Mouse (Mus musculus) myocyte (in vitro differentiated cells): ENCODE results near the gene 2300002M23Rik. TPM values are rescaled to one million over a fixed set of nuclear protein-coding genes. Genes with fewer than 3 reads are reported as not detected.

Experiments
- H3K27me3 ChIP-seq: one replicate; pipeline ENCODE4 v1.6.1; 2011; ENCODE audit not compliant: control insufficient read depth, insufficient read depth, insufficient read length
- H3K36me3 ChIP-seq: one replicate; pipeline ENCODE4 v1.6.1; 2011; ENCODE audit not compliant: control insufficient read depth, insufficient read depth
- H3K4me2 ChIP-seq: one replicate; pipeline ENCODE4 v1.6.1; 2011; ENCODE audit warnings: low read depth, control low read depth
- H3K4me3 ChIP-seq: one replicate; pipeline ENCODE4 v1.5.1; 2011; ENCODE audit warnings: mild to moderate bottlenecking, control low read depth, moderate library complexity
- H3K79me2 ChIP-seq: one replicate; pipeline ENCODE4 v1.6.1; 2011; ENCODE audit not compliant: control insufficient read depth, insufficient read depth
- H3ac ChIP-seq: one replicate; pipeline ENCODE4 v1.6.1; 2011; ENCODE audit not compliant: control insufficient read depth, insufficient read length
- CEBPB ChIP-seq: IDR thresholded peaks from 2 replicates; pipeline ENCODE4 v1.6.1; 2011; ENCODE audit warnings: mild to moderate bottlenecking, moderate library complexity; ENCODE audit not compliant: poor library complexity, insufficient read depth, severe bottlenecking
- E2F4 ChIP-seq: IDR thresholded peaks from one replicate; pipeline ENCODE4 v1.6.1; 2011; ENCODE audit warnings: mild to moderate bottlenecking, control low read depth, moderate library complexity; ENCODE audit not compliant: insufficient read depth
- MAX ChIP-seq: IDR thresholded peaks from one replicate; pipeline ENCODE4 v1.6.1; 2011; ENCODE audit warnings: low read depth, mild to moderate bottlenecking, control low read depth
- MYOD1 ChIP-seq, 3 experiments: IDR thresholded peaks; one replicate each; pipeline ENCODE4 v1.6.1; 2011; ENCODE audit warnings: control low read depth in 2 of 3, low read depth in 2 of 3, mild to moderate bottlenecking in 2 of 3, moderate library complexity in 1 of 3; ENCODE audit not compliant: insufficient read length in 2 of 3, control insufficient read depth in 1 of 3
- MYOG ChIP-seq, 3 experiments: IDR thresholded peaks; one replicate each; pipeline ENCODE4 v1.6.1; 2011; ENCODE audit warnings: control low read depth in 2 of 3, low read depth in 2 of 3, mild to moderate bottlenecking in 2 of 3; ENCODE audit not compliant: insufficient read length in 2 of 3, control insufficient read depth in 1 of 3, insufficient read depth in 1 of 3
- POLR2A ChIP-seq: IDR thresholded peaks from one replicate; pipeline ENCODE4 v1.6.1; 2011; ENCODE audit warnings: low read depth, mild to moderate bottlenecking, control low read depth, moderate library complexity; ENCODE audit not compliant: insufficient read length
- POLR2AphosphoS2 ChIP-seq: IDR thresholded peaks from one replicate; pipeline ENCODE4 v1.6.1; 2011; ENCODE audit warnings: low read depth, control low read depth; ENCODE audit not compliant: insufficient read length
- REST ChIP-seq: IDR thresholded peaks from one replicate; pipeline ENCODE4 v1.6.1; 2011; ENCODE audit warnings: mild to moderate bottlenecking, control low read depth, moderate library complexity; ENCODE audit not compliant: insufficient read depth, insufficient read length
- SRF ChIP-seq: IDR thresholded peaks from one replicate; pipeline ENCODE4 v1.6.1; 2011; ENCODE audit warnings: low read depth; ENCODE audit not compliant: control insufficient read depth, insufficient read length
- TCF12 ChIP-seq: IDR thresholded peaks from one replicate; pipeline ENCODE4 v1.6.1; 2011; ENCODE audit warnings: mild to moderate bottlenecking, control low read depth; ENCODE audit not compliant: poor library complexity, insufficient read depth, severe bottlenecking
- TCF3 ChIP-seq: IDR thresholded peaks from one replicate; pipeline ENCODE4 v1.6.1; 2011; ENCODE audit warnings: low read depth, control low read depth; ENCODE audit not compliant: insufficient read length
- USF1 ChIP-seq: IDR thresholded peaks from one replicate; pipeline ENCODE4 v1.6.1; 2011; ENCODE audit warnings: low read depth, mild to moderate bottlenecking, control low read depth, moderate library complexity
- polyA plus RNA-seq: library from polyadenylated mRNA; unstranded; fragments of >200 nt; fragmentation: generic; extraction: Trizol; gene quantifications from one replicate; pipeline ENCODE4 v1.2.1, GENCODE M21; 2012; ENCODE audit warnings: missing spikeins

The 2300002M23Rik gene
- polyA plus RNA-seq, 1 experiment, result not detected

- no peak overlapping the region for H3K4me3 ChIP-seq
- TF ChIP-seq SRF, result no peak
- no peak for TF ChIP-seq TCF12
- no peak for TF ChIP-seq CEBPB
- no peak for TF ChIP-seq USF1
- TF ChIP-seq MYOG (IDR thresholded peaks at IDR 0.05; ENCODE audit: control insufficient read depth in 1 of 3, insufficient read depth in 1 of 3, insufficient read length in 2 of 3, low read depth in 2 of 3), result no peak
- TF ChIP-seq TCF3, result no peak
- no peak for TF ChIP-seq REST
- no peak for TF ChIP-seq MYOD1 (IDR thresholded peaks at IDR 0.05; ENCODE audit: control insufficient read depth in 1 of 3, insufficient read length in 2 of 3, low read depth in 2 of 3)
- TF ChIP-seq POLR2A, result no peak
- no peak for TF ChIP-seq MAX
- TF ChIP-seq E2F4, result no peak
- no peak for TF ChIP-seq POLR2AphosphoS2
- peak overlapping the region; percentile 98 for H3K4me2 ChIP-seq
- H3K36me3 ChIP-seq, result no peaks in the 10 kb centered on the region
- no peaks in the 10 kb centered on the region for H3K27me3 ChIP-seq
- no peak overlapping the region for H3ac ChIP-seq
- H3K79me2 ChIP-seq, result no peaks in the 10 kb centered on the region
Measured at GRCm38 (mm10) chr17:35591219-35591578, 23.9 kb downstream of the 2300002M23Rik start.

- Histone ChIP-seq H3K36me3 (no peaks in the 10 kb centered on the region), H3K79me2 (no peaks in the 10 kb centered on the region), H3K4me3 (no peak overlapping the region), H3K4me2 (no peak overlapping the region), H3K27me3 (no peaks in the 10 kb centered on the region), H3ac (no peak overlapping the region)
- TF ChIP-seq TCF12, result no peak
- no peak for TF ChIP-seq TCF3
- no peak for TF ChIP-seq CEBPB
- no peak for TF ChIP-seq POLR2A
- TF ChIP-seq MAX, result no peak
- TF ChIP-seq POLR2AphosphoS2, result no peak
- no peak for TF ChIP-seq E2F4
- no peak for TF ChIP-seq SRF
- no peak for TF ChIP-seq MYOG (IDR thresholded peaks at IDR 0.05; ENCODE audit: control insufficient read depth in 1 of 3, insufficient read depth in 1 of 3, insufficient read length in 2 of 3, low read depth in 2 of 3)
- TF ChIP-seq USF1, result no peak
- TF ChIP-seq MYOD1 (IDR thresholded peaks at IDR 0.05; ENCODE audit: control insufficient read depth in 1 of 3, insufficient read length in 2 of 3, low read depth in 2 of 3), result no peak
- no peak for TF ChIP-seq REST
Measured at GRCm38 (mm10) chr17:35591731-35592130, 24.5 kb downstream of the 2300002M23Rik start.

GRCm38 (mm10) chr17:35592131-35592530, 24.9 kb downstream of the 2300002M23Rik start:
- Histone ChIP-seq H3K4me2 (no peak overlapping the region), H3ac (no peak overlapping the region), H3K36me3 (no peaks in the 10 kb centered on the region), H3K27me3 (no peaks in the 10 kb centered on the region), H3K79me2 (no peaks in the 10 kb centered on the region), H3K4me3 (no peak overlapping the region)
- TF ChIP-seq TCF3 (no peak), REST (no peak), CEBPB (no peak), POLR2A (no peak), USF1 (no peak), TCF12 (no peak), MYOG (IDR thresholded peaks at IDR 0.05; ENCODE audit: control insufficient read depth in 1 of 3, insufficient read depth in 1 of 3, insufficient read length in 2 of 3, low read depth in 2 of 3) (no peak), POLR2AphosphoS2 (no peak), MAX (no peak), E2F4 (no peak), MYOD1 (IDR thresholded peaks at IDR 0.05; ENCODE audit: control insufficient read depth in 1 of 3, insufficient read length in 2 of 3, low read depth in 2 of 3) (no peak), SRF (no peak)

- H3K4me2 ChIP-seq, result no peak overlapping the region
- H3K4me3 ChIP-seq, result no peak overlapping the region
- TF ChIP-seq SRF, result no peak
- TF ChIP-seq TCF12, result no peak
- TF ChIP-seq MYOD1 (IDR thresholded peaks at IDR 0.05; ENCODE audit: control insufficient read depth in 1 of 3, insufficient read length in 2 of 3, low read depth in 2 of 3), result no peak
- H3K36me3 ChIP-seq, result no peaks in the 10 kb centered on the region
- no peaks in the 10 kb centered on the region for H3K79me2 ChIP-seq
- no peaks in the 10 kb centered on the region for H3K27me3 ChIP-seq
- no peak overlapping the region for H3ac ChIP-seq
Measured at GRCm38 (mm10) chr17:35593786-35594185, 26.5 kb downstream of the 2300002M23Rik start.

DNA sequence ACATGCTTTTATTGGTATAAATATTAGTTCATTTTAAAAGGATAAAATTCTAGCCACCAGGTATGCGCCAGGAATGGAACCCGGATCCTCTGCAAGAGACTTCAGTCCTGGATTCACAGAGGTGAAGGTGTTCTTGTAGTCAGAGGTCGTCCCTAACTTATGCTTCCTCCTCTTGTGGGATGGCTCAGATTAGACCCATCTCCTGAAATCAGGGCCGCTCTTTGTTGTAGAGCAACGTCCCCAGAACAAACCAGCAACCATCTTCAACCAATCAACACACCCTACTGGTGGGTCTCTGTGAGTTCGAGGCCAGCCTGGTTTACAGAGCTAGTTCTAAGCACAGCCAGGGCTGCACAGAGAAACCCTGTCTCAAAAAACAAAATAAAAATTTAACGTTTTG, 27.2 kb downstream of the 2300002M23Rik start:
- H3K4me2 ChIP-seq, result no peak overlapping the region
- H3K36me3 ChIP-seq, result no peaks in the 10 kb centered on the region
- H3ac ChIP-seq, result no peak overlapping the region
- H3K27me3 ChIP-seq, result no peaks in the 10 kb centered on the region
- H3K4me3 ChIP-seq, result no peak overlapping the region
- no peak for TF ChIP-seq USF1
- no peak for TF ChIP-seq E2F4
- TF ChIP-seq REST, result no peak
- no peak for TF ChIP-seq MYOG (IDR thresholded peaks at IDR 0.05; ENCODE audit: control insufficient read depth in 1 of 3, insufficient read depth in 1 of 3, insufficient read length in 2 of 3, low read depth in 2 of 3)
- no peak for TF ChIP-seq CEBPB
- TF ChIP-seq POLR2A, result no peak
- no peak for TF ChIP-seq POLR2AphosphoS2
- TF ChIP-seq SRF, result no peak
- TF ChIP-seq TCF3, result no peak
- TF ChIP-seq TCF12, result no peak
- no peak for TF ChIP-seq MYOD1 (IDR thresholded peaks at IDR 0.05; ENCODE audit: control insufficient read depth in 1 of 3, insufficient read length in 2 of 3, low read depth in 2 of 3)
- no peak for TF ChIP-seq MAX
- no peaks in the 10 kb centered on the region for H3K79me2 ChIP-seq
